Mouse (Mus musculus): ENCODE measurements at regions not wholly inside any gene's neighbourhood (a gene's known extent, or its start where the extent isn't known, plus 50 kb on each side); places are given as distances from the start of the nearest gene placed in this dataset.

DNA sequence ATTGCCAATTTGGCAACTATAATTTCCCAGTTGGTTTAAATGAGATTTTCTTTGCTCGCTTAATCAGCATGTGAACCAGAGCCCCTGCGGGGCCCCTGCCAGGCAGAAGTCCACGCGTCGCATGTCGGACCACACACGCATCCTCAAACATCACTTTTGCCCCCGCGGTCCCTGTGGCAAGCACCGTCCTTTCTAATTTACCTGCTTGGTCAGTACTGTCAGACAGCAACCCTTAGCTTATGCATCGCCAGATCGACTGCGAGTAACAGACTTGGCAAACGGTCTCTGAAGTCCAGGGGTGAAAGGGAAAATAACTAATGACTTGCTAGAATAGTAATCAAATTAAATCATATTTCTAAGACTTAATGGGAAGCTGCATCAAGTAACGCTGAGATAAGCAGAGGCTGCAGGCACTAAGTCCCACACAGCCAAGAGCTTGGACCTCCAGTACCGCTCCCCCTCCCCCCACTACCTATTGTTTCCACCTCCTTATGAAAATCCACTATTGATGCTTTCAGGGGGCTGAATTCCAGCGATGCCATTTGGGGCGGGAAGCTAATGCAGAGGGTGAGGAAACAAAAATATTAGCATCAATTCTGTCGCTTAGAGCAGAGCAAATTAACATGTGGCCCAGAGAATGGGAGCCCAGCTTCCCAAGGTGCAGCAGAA is 142.0 kb upstream of the Cntnap4 start:
- no peak for ATAC-seq
- Histone ChIP-seq H3K27me3 (replicated peaks; ENCODE audit: control insufficient read depth, insufficient read depth, low read length) (no peaks in the 10 kb centered on the region), H3K9ac (ENCODE audit: low read depth, low read length) (no peak overlapping the region), H3K27ac (ENCODE audit: low read length) (no peak overlapping the region), H3K4me2 (ENCODE audit: low read depth, low read length) (no peak overlapping the region), H3K4me1 (ENCODE audit: control insufficient read depth, insufficient read depth, low read length) (no peaks in the 10 kb centered on the region), H3K9me3 (ENCODE audit: control insufficient read depth, low read length) (no peaks in the 10 kb centered on the region), H3K36me3 (ENCODE audit: control insufficient read depth, insufficient read depth, low read length) (no peaks in the 10 kb centered on the region), H3K4me3 (ENCODE audit: low read length) (no peak overlapping the region)
- 50% methylated on average over 19 of the region's 19 CpGs for WGBS

DNA sequence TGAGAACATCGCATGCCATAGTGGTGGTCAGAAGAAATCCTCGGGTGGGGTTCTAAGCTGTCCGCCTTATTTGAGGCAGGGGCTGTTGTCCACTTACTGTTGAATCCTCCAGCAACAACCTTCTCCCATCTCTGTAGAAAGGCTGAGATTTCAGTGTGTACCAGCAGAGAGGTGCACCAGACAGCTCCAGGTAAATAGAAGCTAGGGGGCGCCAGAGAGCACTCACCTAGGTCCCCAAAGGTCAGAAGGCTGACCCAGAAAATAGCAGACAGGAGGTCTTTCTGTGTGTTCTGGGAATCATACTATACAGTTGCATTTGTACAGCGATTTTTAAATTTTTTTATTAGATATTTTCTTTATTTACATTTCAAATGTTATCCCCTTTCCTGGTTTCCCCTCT is 157.9 kb upstream of the Cntnap4 start:
- Histone ChIP-seq H3K36me3 (ENCODE audit: control insufficient read depth, insufficient read depth, low read length) (no peaks in the 10 kb centered on the region), H3K9ac (ENCODE audit: low read depth, low read length) (no peak overlapping the region), H3K27ac (ENCODE audit: low read length) (no peak overlapping the region), H3K4me2 (ENCODE audit: low read depth, low read length) (no peak overlapping the region), H3K27me3 (replicated peaks; ENCODE audit: control insufficient read depth, insufficient read depth, low read length) (no peaks in the 10 kb centered on the region), H3K4me1 (ENCODE audit: control insufficient read depth, insufficient read depth, low read length) (no peaks in the 10 kb centered on the region), H3K4me3 (ENCODE audit: low read length) (no peak overlapping the region), H3K9me3 (ENCODE audit: control insufficient read depth, low read length) (no peaks in the 10 kb centered on the region)
- 89% methylated on average over 5 of the region's 5 CpGs for WGBS
- ATAC-seq = no peak

DNA sequence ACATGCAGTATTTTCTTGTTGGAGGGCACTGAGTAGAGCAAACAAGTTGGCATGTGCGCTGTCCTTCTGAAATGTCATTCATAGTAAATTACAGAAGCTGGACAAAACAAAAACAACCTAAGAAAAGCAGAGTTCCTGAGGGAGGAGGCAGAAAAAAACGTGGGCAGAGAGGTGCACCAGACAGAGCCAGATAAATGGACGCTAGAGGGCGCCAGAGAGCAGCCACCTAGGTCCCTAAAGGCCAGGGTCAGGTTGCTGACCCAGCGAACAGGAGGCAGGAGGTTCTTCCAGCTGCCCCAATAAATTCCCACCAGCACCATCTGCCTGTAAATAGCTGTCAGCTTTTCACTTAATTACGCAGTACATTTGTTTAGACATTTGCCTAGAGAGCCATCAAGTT is 158.6 kb upstream of the Cntnap4 start:
- Histone ChIP-seq H3K27ac (ENCODE audit: low read length) (no peak overlapping the region), H3K36me3 (ENCODE audit: control insufficient read depth, insufficient read depth, low read length) (no peaks in the 10 kb centered on the region), H3K9ac (ENCODE audit: low read depth, low read length) (no peak overlapping the region), H3K4me3 (ENCODE audit: low read length) (no peak overlapping the region), H3K4me2 (ENCODE audit: low read depth, low read length) (no peak overlapping the region), H3K27me3 (replicated peaks; ENCODE audit: control insufficient read depth, insufficient read depth, low read length) (no peaks in the 10 kb centered on the region), H3K9me3 (ENCODE audit: control insufficient read depth, low read length) (no peaks in the 10 kb centered on the region), H3K4me1 (ENCODE audit: control insufficient read depth, insufficient read depth, low read length) (no peaks in the 10 kb centered on the region)
- 19% methylated on average over 6 of the region's 6 CpGs for WGBS
- ATAC-seq = no peak

DNA sequence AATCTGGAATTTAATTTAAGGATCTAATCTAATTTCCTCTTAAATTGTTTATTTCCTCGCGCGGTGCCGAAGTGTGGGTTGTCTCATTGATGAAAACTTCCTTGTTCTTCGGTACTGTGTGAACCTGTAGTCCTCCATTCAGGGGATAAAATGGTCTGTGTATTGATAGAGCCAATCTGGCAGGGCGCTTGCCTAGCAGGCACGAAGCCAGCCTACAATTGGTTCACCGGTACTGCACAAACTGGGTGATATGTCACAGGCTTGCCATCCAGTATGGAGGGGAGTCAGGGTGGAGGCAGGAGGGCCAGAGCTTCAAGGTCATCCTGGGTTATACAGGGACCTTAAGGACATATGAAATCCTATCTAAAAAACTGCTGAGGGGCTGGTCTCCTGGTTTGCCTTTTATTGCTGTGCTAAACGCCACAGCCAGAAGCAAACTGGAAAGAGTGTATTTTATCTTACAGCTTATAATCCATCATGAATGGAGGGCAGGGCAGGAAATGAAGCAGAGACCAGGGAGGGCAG is 161.6 kb upstream of the Cntnap4 start:
- ATAC-seq = no peak
- Histone ChIP-seq H3K36me3 (ENCODE audit: control insufficient read depth, insufficient read depth, low read length) (no peaks in the 10 kb centered on the region), H3K4me1 (ENCODE audit: control insufficient read depth, insufficient read depth, low read length) (no peaks in the 10 kb centered on the region), H3K27ac (ENCODE audit: low read length) (no peak overlapping the region), H3K9me3 (ENCODE audit: control insufficient read depth, low read length) (no peaks in the 10 kb centered on the region), H3K27me3 (replicated peaks; ENCODE audit: control insufficient read depth, insufficient read depth, low read length) (no peaks in the 10 kb centered on the region), H3K9ac (ENCODE audit: low read depth, low read length) (no peak overlapping the region), H3K4me2 (ENCODE audit: low read depth, low read length) (no peak overlapping the region), H3K4me3 (ENCODE audit: low read length) (no peak overlapping the region)
- 74% methylated on average over 9 of the region's 9 CpGs for WGBS

DNA sequence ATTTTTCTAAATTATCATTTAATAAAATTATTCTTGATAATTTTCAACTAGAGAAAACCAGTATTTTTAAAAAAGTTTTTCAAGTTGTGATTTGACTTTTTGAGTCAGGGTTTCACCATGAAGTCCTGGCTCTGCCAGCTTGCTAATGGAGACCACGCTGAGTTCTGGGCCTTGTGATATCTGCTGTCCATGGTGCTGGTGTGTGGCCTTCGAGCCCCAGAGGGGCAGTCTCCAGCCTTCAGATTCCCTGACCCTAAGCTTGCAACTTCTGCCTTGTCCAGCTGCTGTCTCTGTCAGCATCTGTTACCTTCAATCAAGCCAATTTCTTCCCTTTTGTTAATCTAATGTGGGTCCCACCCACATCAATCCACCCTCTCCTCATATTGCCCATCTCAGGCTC is 165.8 kb upstream of the Cntnap4 start:
- H3K4me1 ChIP-seq (ENCODE audit: control insufficient read depth, insufficient read depth, low read length) = no peaks in the 10 kb centered on the region
- H3K4me2 ChIP-seq (ENCODE audit: low read depth, low read length) = no peak overlapping the region
- no peak for ATAC-seq
- H3K4me3 ChIP-seq (ENCODE audit: low read length) = no peak overlapping the region
- H3K36me3 ChIP-seq (ENCODE audit: control insufficient read depth, insufficient read depth, low read length) = no peaks in the 10 kb centered on the region
- WGBS = 4% methylated on average over 2 of the region's 2 CpGs
- no peak overlapping the region for H3K27ac ChIP-seq (ENCODE audit: low read length)
- no peaks in the 10 kb centered on the region for H3K9me3 ChIP-seq (ENCODE audit: control insufficient read depth, low read length)
- H3K9ac ChIP-seq (ENCODE audit: low read depth, low read length) = no peak overlapping the region
- H3K27me3 ChIP-seq (replicated peaks; ENCODE audit: control insufficient read depth, insufficient read depth, low read length) = no peaks in the 10 kb centered on the region

DNA sequence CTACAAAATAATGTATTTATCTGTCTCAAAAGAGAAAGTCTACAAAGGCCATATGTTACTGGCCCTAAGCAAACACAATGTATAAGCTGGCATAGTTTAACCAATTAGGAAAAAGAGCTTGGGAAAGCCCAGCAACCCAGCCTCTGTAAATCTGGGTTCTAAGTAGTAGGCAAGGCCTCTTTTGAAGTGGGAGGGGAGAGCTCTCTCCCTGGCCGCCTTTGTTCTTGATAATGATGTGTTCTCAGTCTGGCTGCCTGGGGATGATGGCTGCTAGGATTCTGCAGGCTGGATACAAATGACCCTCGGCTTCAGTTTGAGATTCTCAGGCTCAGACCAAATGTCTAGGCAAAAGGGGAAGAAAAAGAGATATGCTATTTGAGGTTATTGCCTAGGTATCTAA is 172.4 kb upstream of the Cntnap4 start:
- Histone ChIP-seq H3K36me3 (ENCODE audit: control insufficient read depth, insufficient read depth, low read length) (no peaks in the 10 kb centered on the region), H3K9me3 (ENCODE audit: control insufficient read depth, low read length) (no peaks in the 10 kb centered on the region), H3K4me2 (ENCODE audit: low read depth, low read length) (no peak overlapping the region), H3K4me3 (ENCODE audit: low read length) (no peak overlapping the region), H3K27ac (ENCODE audit: low read length) (no peak overlapping the region), H3K27me3 (replicated peaks; ENCODE audit: control insufficient read depth, insufficient read depth, low read length) (no peaks in the 10 kb centered on the region), H3K4me1 (ENCODE audit: control insufficient read depth, insufficient read depth, low read length) (no peaks in the 10 kb centered on the region), H3K9ac (ENCODE audit: low read depth, low read length) (no peak overlapping the region)
- no peak for ATAC-seq
- 26% methylated on average over 2 of the region's 2 CpGs for WGBS

DNA sequence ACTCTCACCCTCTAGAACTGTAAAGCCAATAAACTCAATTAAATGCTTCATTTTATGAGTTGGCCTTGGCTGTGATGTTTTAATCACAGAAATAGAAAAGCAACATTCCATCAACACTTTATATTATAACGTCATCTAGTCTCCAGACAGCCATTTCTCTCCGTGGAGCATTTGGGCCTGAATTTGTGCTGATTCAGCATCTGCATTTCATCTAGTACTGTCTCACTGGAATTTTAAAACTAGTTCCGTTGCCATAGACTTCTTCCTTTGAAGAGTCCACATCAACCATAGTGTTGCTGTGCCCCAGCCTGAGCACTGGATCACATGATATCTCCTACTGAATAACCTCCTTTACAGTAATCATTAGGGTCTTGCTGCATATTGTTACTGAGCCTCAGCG is 179.7 kb upstream of the Cntnap4 start:
- Histone ChIP-seq H3K36me3 (ENCODE audit: control insufficient read depth, insufficient read depth, low read length) (no peaks in the 10 kb centered on the region), H3K27me3 (replicated peaks; ENCODE audit: control insufficient read depth, insufficient read depth, low read length) (no peaks in the 10 kb centered on the region), H3K4me1 (ENCODE audit: control insufficient read depth, insufficient read depth, low read length) (no peaks in the 10 kb centered on the region), H3K4me2 (ENCODE audit: low read depth, low read length) (no peak overlapping the region), H3K27ac (ENCODE audit: low read length) (no peak overlapping the region), H3K9me3 (ENCODE audit: control insufficient read depth, low read length) (no peaks in the 10 kb centered on the region), H3K4me3 (ENCODE audit: low read length) (no peak overlapping the region), H3K9ac (ENCODE audit: low read depth, low read length) (no peak overlapping the region)
- no peak for ATAC-seq
- 77% methylated on average over 4 of the region's 4 CpGs for WGBS

DNA sequence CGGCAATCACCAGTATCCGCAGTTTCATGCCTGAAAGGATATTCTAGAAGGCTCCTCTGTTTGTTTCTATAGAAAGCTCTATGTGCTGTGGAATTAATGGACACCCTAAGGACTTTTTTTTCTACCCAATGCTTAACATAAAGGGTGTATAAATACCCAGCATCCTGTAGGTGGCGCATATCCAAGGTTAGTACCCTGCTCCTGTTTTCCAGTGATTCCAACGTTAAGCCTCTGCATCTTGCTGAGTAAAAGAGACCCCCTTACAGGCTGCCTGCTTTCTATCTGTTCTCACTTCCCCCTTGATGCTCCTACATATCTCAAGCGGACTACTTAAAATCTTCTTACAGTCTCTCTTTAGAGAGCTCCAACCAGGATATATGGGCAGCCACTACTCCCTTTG is 221.5 kb upstream of the Cntnap4 start:
- H3K4me1 ChIP-seq (ENCODE audit: control insufficient read depth, insufficient read depth, low read length) = no peaks in the 10 kb centered on the region
- no peaks in the 10 kb centered on the region for H3K36me3 ChIP-seq (ENCODE audit: control insufficient read depth, insufficient read depth, low read length)
- WGBS = 31% methylated on average over 5 of the region's 5 CpGs
- no peak for ATAC-seq
- no peaks in the 10 kb centered on the region for H3K27me3 ChIP-seq (replicated peaks; ENCODE audit: control insufficient read depth, insufficient read depth, low read length)
- H3K4me2 ChIP-seq (ENCODE audit: low read depth, low read length) = no peak overlapping the region
- no peaks in the 10 kb centered on the region for H3K9me3 ChIP-seq (ENCODE audit: control insufficient read depth, low read length)
- no peak overlapping the region for H3K4me3 ChIP-seq (ENCODE audit: low read length)
- no peak overlapping the region for H3K27ac ChIP-seq (ENCODE audit: low read length)
- no peak overlapping the region for H3K9ac ChIP-seq (ENCODE audit: low read depth, low read length)

DNA sequence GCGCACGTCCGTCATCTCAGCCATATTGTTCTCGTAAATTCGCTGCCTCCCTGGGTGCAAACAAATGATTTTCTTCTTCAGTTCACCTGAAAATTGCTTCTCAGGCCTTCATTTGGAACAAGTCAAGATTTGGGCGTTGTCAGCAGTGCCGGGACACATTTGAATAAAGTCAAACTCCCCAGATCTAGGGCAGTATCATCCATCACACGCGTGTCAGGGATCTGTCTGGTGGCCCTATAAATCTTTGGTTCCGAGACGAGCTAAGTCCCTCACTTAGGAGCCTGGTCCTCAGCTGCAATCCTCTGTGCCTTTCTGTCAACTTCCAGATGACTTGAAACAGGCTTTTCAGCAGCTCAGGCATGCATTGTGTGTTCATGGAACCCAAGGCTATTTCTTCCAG is 236.7 kb upstream of the Cntnap4 start:
- ATAC-seq = no peak
- no peaks in the 10 kb centered on the region for H3K9me3 ChIP-seq (ENCODE audit: control insufficient read depth, low read length)
- WGBS = 57% methylated on average over 11 of the region's 11 CpGs
- no peak overlapping the region for H3K4me2 ChIP-seq (ENCODE audit: low read depth, low read length)
- H3K9ac ChIP-seq (ENCODE audit: low read depth, low read length) = no peak overlapping the region
- no peaks in the 10 kb centered on the region for H3K4me1 ChIP-seq (ENCODE audit: control insufficient read depth, insufficient read depth, low read length)
- H3K27me3 ChIP-seq (replicated peaks; ENCODE audit: control insufficient read depth, insufficient read depth, low read length) = no peaks in the 10 kb centered on the region
- H3K36me3 ChIP-seq (ENCODE audit: control insufficient read depth, insufficient read depth, low read length) = no peaks in the 10 kb centered on the region
- H3K27ac ChIP-seq (ENCODE audit: low read length) = no peak overlapping the region
- H3K4me3 ChIP-seq (ENCODE audit: low read length) = no peak overlapping the region

DNA sequence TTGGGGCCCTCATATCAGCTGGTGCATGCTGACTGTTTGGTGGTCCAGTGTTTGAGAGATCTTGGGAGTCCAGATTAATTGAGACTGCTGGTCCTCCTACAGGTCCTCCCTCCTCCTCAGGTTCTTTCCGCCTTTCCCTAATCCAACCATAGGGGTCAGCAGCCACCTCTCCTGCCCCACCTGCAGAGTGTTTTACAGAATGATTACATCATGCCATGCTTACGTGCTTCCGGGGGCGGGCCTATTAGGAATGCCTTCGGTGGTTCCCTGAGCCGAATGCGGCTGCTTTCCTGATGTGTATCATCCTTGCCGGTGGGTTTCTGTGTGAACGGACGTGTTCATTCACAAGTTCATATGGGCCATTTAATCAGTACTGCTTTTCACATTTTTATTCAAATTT is 237.8 kb upstream of the Cntnap4 start:
- Histone ChIP-seq H3K9ac (ENCODE audit: low read depth, low read length) (no peak overlapping the region), H3K4me1 (ENCODE audit: control insufficient read depth, insufficient read depth, low read length) (no peaks in the 10 kb centered on the region), H3K27ac (ENCODE audit: low read length) (no peak overlapping the region), H3K4me2 (ENCODE audit: low read depth, low read length) (no peak overlapping the region), H3K4me3 (ENCODE audit: low read length) (no peak overlapping the region), H3K36me3 (ENCODE audit: control insufficient read depth, insufficient read depth, low read length) (no peaks in the 10 kb centered on the region), H3K9me3 (ENCODE audit: control insufficient read depth, low read length) (no peaks in the 10 kb centered on the region), H3K27me3 (replicated peaks; ENCODE audit: control insufficient read depth, insufficient read depth, low read length) (no peaks in the 10 kb centered on the region)
- ATAC-seq = no peak
- 73% methylated on average over 10 of the region's 10 CpGs for WGBS

Measured in intestine, embryonic 16.5 days (tissue).